Comparison of ENCODE assay signal across 20 mouse cellular contexts in the genomic region with DNA sequence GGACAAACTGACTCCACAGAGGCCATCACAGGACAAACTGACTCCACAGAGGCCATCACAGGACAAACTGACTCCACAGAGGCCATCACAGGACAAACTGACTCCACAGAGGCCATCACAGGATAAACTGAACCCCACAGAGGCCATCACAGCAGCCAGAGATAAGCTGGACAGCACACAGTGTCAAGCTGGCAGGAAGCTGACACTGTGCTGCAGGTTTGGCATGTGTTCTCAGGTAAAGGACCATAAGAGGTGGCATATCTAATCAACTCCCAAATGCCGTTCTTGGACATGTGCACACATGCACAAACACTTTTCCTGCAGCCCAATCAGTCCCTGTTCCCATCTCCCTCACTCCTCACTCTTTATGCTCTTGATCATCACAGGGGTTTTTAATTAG.
"Had no signal": no experiment of that assay in that cellular context is flagged by ENCODE, and none has a peak within 500 bp of the region (broad histone marks: within the 10 kb centered on the region; RNA-seq: fewer than 3 reads in every experiment).

No protein-coding gene starts in this region.

- H3K4me3 ChIP-seq: heart, embryonic 12.5 days; hindbrain, embryonic 13.5 days; hindbrain, embryonic 15.5 days; kidney, embryonic 15.5 days; limb, embryonic 13.5 days; limb, embryonic 15.5 days; liver, embryonic 12.5 days had no signal

- DNase-seq: gastrocnemius, postnatal 14 days; gastrocnemius, postnatal 36 days; kidney, adult 11 months; kidney, adult 2 months; kidney, adult 9 months; kidney, postnatal 14 days; kidney, postnatal 36 days; left cerebral cortex, postnatal 4 days; lung, adult 18-20 months had no signal

- H3K4me2 ChIP-seq: heart, embryonic 12.5 days; hindbrain, embryonic 13.5 days; hindbrain, embryonic 15.5 days; kidney, embryonic 15.5 days; limb, embryonic 13.5 days; limb, embryonic 15.5 days; liver, embryonic 12.5 days had no signal

- H3K27me3 ChIP-seq: heart, embryonic 12.5 days; hindbrain, embryonic 13.5 days; hindbrain, embryonic 15.5 days; kidney, embryonic 15.5 days; limb, embryonic 13.5 days; limb, embryonic 15.5 days; liver, embryonic 12.5 days had no signal

- H3K9ac ChIP-seq: heart, embryonic 12.5 days; hindbrain, embryonic 13.5 days; hindbrain, embryonic 15.5 days; kidney, embryonic 15.5 days; limb, embryonic 15.5 days; liver, embryonic 12.5 days; liver, embryonic 14.5 days had no signal

- H3K4me1 ChIP-seq: hindbrain, embryonic 13.5 days; kidney, embryonic 15.5 days; limb, embryonic 15.5 days had no signal

- H3K27ac ChIP-seq: hindbrain, embryonic 13.5 days; hindbrain, embryonic 15.5 days; hindbrain, postnatal 0 days; kidney, embryonic 15.5 days; kidney, postnatal 0 days; limb, embryonic 13.5 days; limb, embryonic 15.5 days; liver, embryonic 12.5 days; liver, embryonic 14.5 days had no signal

- ATAC-seq: hindbrain, postnatal 0 days; intestine, embryonic 16.5 days; liver, embryonic 12.5 days had no signal

- H3K9me3 ChIP-seq: heart, embryonic 12.5 days; hindbrain, embryonic 13.5 days; hindbrain, embryonic 15.5 days; kidney, embryonic 15.5 days; limb, embryonic 13.5 days; limb, embryonic 15.5 days; liver, embryonic 12.5 days had no signal
